Mouse (Mus musculus): Measurements from ENCODE around the gene Tbx3. TPM values are rescaled to one million over a fixed set of nuclear protein-coding genes. Genes with fewer than 3 reads are reported as not detected.
A peak's percentile ranks its signal among the peaks of the same experiment; 100 is the strongest.

Gene Tbx3
- total RNA-seq, 2 experiments from 2014 or later, result 3.5 to 3.6 TPM

DNA sequence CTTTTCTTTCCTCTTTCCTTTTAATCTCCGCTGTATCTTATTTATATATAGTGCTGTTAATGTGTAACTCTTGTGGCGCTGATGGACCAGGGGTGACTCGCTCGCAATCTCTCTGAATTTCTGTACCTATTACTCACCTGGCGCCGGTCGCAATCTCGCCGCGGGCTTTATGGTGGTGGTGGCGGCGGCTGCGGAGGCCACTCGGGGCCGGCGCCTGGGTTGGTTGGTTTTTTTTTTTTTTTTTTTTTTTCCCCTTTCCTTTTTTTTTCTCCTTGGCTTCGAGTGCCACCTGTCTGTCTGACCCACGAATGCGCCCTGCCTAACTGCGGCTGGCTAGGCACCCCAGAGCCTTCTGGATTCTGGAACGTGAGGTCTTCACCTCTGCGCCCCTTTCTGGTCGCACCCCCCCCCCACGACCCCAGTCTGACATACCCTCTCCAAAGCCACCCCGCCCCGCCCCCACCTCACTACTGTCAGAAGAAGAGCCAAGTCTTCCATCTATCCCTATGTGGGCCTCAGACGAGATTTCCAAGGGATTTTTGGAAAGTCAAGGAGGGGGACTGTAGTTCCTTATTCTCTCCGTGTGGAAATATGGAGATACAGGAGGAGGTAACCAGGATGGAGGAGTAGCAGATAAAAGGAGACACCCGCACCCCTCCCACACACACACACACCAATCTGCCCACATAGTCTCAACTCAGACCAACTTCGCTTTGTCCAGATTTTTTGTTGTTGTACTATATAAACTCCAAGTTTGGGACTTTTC lies 15.9 kb downstream of the Tbx3 start:
- Histone ChIP-seq H3K27ac (peak overlapping the region; percentile 29; the same call in 1 of the 2 replicates), H3K4me3 (peak overlapping the region; percentile 31)
- no peak for DNase-seq (ENCODE audit: low spot score in 2 of 2)
- peak; percentile 71 for TF ChIP-seq CTCF (conservative IDR thresholded peaks at IDR 0.05)

- Histone ChIP-seq H3K27ac (no peak overlapping the region), H3K4me3 (no peak overlapping the region)
- DNase-seq (ENCODE audit: low spot score in 2 of 2), result no peak
- TF ChIP-seq CTCF (conservative IDR thresholded peaks at IDR 0.05), result no peak
These were observed 16.8 kb downstream of the Tbx3 start for GRCm38 (mm10) chr5:119687005-119687855.

GRCm38 (mm10) chr5:119687856-119688206 lies 17.4 kb downstream of the Tbx3 start:
- TF ChIP-seq CTCF (conservative IDR thresholded peaks at IDR 0.05), result no peak
- Histone ChIP-seq H3K27ac (no peak overlapping the region), H3K4me3 (no peak overlapping the region)
- no peak for DNase-seq (ENCODE audit: low spot score in 2 of 2)

GRCm38 (mm10) chr5:119688306-119688705 lies 17.8 kb downstream of the Tbx3 start:
- H3K27ac ChIP-seq, result no peak overlapping the region
- DNase-seq (ENCODE audit: low spot score in 2 of 2), result no peak
- no peak for TF ChIP-seq CTCF (conservative IDR thresholded peaks at IDR 0.05)
- no peak overlapping the region for H3K4me3 ChIP-seq

GRCm38 (mm10) chr5:119688914-119689420 lies 18.5 kb downstream of the Tbx3 start:
- no peak for DNase-seq (ENCODE audit: low spot score in 2 of 2)
- H3K4me3 ChIP-seq, result no peak overlapping the region
- no peak overlapping the region for H3K27ac ChIP-seq
- TF ChIP-seq CTCF (conservative IDR thresholded peaks at IDR 0.05), result no peak

DNA sequence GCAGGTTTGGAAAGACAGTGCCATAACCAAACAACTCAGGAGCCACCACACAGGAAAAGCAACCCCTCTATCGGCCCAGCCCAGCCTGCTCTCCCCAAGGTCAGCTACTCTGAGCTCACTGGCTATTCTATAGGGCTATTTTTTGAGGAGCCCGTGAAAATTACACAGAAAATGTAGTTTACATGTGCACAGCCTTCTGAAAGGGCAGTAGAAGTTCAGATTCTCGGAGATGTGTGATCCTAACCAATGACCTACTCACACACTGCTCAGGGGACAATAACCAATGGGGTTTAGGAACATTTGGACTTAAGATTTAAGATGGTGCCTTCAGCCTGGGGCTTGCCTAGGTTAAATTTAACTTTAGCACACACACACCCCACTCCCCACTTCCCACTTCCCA lies 19.0 kb downstream of the Tbx3 start:
- Histone ChIP-seq H3K27ac (no peak overlapping the region), H3K4me3 (no peak overlapping the region)
- no peak for DNase-seq (ENCODE audit: low spot score in 2 of 2)
- no peak for TF ChIP-seq CTCF (conservative IDR thresholded peaks at IDR 0.05)

GRCm38 (mm10) chr5:119691075-119691474 lies 20.6 kb downstream of the Tbx3 start:
- H3K4me3 ChIP-seq, result no peak overlapping the region
- no peak overlapping the region for H3K27ac ChIP-seq
- peak; percentile 95 for TF ChIP-seq CTCF (conservative IDR thresholded peaks at IDR 0.05)
- DNase-seq (ENCODE audit: low spot score in 2 of 2), result peak; percentile 57 to 82

DNA sequence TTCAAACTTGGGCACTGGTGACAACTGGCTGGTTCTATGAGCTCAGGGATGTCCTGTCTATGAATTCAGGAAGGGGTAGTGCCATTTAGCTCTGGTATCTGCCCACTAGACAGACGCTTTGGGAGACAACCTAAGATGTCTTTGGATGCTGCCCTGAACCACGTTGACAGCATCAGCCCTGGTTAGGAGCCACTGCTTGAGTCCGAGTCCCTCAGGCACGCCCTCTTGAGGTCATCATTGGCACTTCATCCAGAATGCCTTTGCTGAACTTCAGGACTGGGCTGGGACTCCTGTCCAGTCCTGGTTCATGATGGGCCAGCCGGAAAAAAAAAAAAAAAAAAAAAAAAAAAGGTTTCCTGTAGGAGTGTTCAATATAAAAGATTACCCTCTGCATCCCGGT lies 22.0 kb downstream of the Tbx3 start:
- no peak overlapping the region for H3K27ac ChIP-seq
- H3K4me3 ChIP-seq, result no peak overlapping the region
- DNase-seq (ENCODE audit: low spot score in 2 of 2), result no peak
- TF ChIP-seq CTCF (conservative IDR thresholded peaks at IDR 0.05), result peak; percentile 57

DNA sequence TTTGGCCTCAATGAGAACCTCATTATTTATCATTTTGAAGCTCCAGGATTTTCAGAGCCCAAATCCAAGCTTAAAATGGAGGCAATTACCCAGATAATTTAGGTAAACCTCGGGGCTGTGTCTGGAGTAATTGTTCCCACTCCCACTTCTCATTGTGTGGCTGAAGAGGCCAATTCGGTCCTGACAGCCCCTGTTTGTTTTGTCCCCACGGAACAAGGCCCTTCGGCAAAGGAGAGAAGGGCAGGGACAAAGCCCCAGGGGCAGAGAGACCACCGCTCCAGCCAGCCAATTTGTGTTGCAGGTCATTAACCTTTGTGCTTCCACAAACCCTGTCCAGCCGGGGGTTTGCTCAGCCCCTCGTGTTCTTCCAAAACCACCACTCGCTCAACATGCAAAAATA lies 24.4 kb downstream of the Tbx3 start:
- Histone ChIP-seq H3K27ac (no peak overlapping the region), H3K4me3 (no peak overlapping the region)
- no peak for DNase-seq (ENCODE audit: low spot score in 2 of 2)
- TF ChIP-seq CTCF (conservative IDR thresholded peaks at IDR 0.05), result no peak

- H3K27ac ChIP-seq, result no peak overlapping the region
- no peak for TF ChIP-seq CTCF (conservative IDR thresholded peaks at IDR 0.05)
- H3K4me3 ChIP-seq, result no peak overlapping the region
- no peak for DNase-seq (ENCODE audit: low spot score in 2 of 2)
These were observed 32.6 kb downstream of the Tbx3 start for GRCm38 (mm10) chr5:119703031-119703430.

DNA sequence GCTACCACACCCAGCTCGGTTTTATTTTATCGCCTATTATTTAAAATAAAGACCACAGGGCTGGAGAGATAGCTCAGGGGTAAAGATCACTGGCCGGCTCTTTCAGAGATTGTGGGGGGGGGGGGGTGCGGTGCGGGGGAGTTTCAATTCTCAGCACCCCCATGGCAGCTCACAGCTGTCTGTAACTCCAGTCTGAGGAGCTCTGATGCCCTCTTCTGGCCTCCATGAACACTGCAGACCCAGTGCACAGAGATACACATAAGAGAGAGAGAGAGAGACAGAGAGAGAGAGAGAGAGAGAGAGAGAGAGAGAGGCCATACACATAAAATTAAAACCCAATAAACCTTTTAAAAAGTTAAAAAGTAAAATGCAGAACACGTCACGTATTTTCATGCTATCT lies 34.4 kb downstream of the Tbx3 start:
- no peak overlapping the region for H3K4me3 ChIP-seq
- DNase-seq (ENCODE audit: low spot score in 2 of 2), result no peak
- TF ChIP-seq CTCF (conservative IDR thresholded peaks at IDR 0.05), result 0 out of 2 replicates have a peak, but pooled peaks have one; percentile 6
- no peak overlapping the region for H3K27ac ChIP-seq

- no peak for TF ChIP-seq CTCF (conservative IDR thresholded peaks at IDR 0.05)
- no peak for DNase-seq (ENCODE audit: low spot score in 2 of 2)
- no peak overlapping the region for H3K4me3 ChIP-seq
- no peak overlapping the region for H3K27ac ChIP-seq
These were observed 36.0 kb downstream of the Tbx3 start for GRCm38 (mm10) chr5:119706467-119706866.

GRCm38 (mm10) chr5:119708850-119709585 lies 38.5 kb downstream of the Tbx3 start:
- DNase-seq (ENCODE audit: low spot score in 2 of 2), result no peak
- H3K4me3 ChIP-seq, result no peak overlapping the region
- peak; percentile 34; the same call in 1 of the 2 replicates for TF ChIP-seq CTCF (conservative IDR thresholded peaks at IDR 0.05)
- no peak overlapping the region for H3K27ac ChIP-seq
